ENCODE assay signal across 8 mouse cellular contexts in genomic region chr10:80063877-80064650, GRCm38 (mm10). TPM values are rescaled to one million over a fixed set of nuclear protein-coding genes. Genes with fewer than 3 reads are reported as not detected.
DNase-seq lines count a peak whose midpoint lies in the region; ATAC-seq and TF ChIP-seq lines count a peak whose summit lies in the region.
"Had no signal": no experiment of that assay in that cellular context is flagged by ENCODE, and none has a peak within 500 bp of the region (broad histone marks: within the 10 kb centered on the region; RNA-seq: fewer than 3 reads in every experiment).

No protein-coding gene starts in this region.

- no peak overlapping the region for H3K27ac ChIP-seq in intestine, embryonic 16.5 days (ENCODE audit: low read length)
- no peak overlapping the region; the same call in 1 of the 2 replicates for H3K27ac ChIP-seq in intestine, embryonic 15.5 days
- H3K27ac ChIP-seq in neural tube, embryonic 13.5 days (replicated peaks), result peak overlapping the region; percentile 57
- H3K27ac ChIP-seq in hindbrain, postnatal 0 days, result peak overlapping the region; percentile 23; the same call in 1 of the 2 replicates

- H3K4me2 ChIP-seq in intestine, embryonic 16.5 days (ENCODE audit: low read depth, low read length), result no peak overlapping the region
- no peak overlapping the region for H3K4me2 ChIP-seq in intestine, embryonic 15.5 days (replicated peaks)
- H3K4me2 ChIP-seq in neural tube, embryonic 13.5 days, result no peak overlapping the region
- no peak overlapping the region for H3K4me2 ChIP-seq in hindbrain, postnatal 0 days (ENCODE audit: low read depth, low read length)

- H3K4me3 ChIP-seq in intestine, embryonic 16.5 days (ENCODE audit: low read length), result no peak overlapping the region
- H3K4me3 ChIP-seq in intestine, embryonic 15.5 days (replicated peaks), result no peak overlapping the region
- H3K4me3 ChIP-seq in neural tube, embryonic 13.5 days, result no peak overlapping the region
- no peak overlapping the region for H3K4me3 ChIP-seq in hindbrain, postnatal 0 days (ENCODE audit: low read length)
- H3K4me3 ChIP-seq: myocyte had no signal

- no peaks in the 10 kb centered on the region for H3K9me3 ChIP-seq in intestine, embryonic 16.5 days (ENCODE audit: control insufficient read depth, low read length)
- no peaks in the 10 kb centered on the region for H3K9me3 ChIP-seq in intestine, embryonic 15.5 days
- no peaks in the 10 kb centered on the region for H3K9me3 ChIP-seq in neural tube, embryonic 13.5 days
- no peaks in the 10 kb centered on the region for H3K9me3 ChIP-seq in hindbrain, postnatal 0 days (ENCODE audit: low read length)

- H3K36me3 ChIP-seq in intestine, embryonic 16.5 days (ENCODE audit: control insufficient read depth, insufficient read depth, low read length), result peaks cover 10% of the 10 kb centered on the region; the same call in 1 of the 2 replicates
- peaks cover 27% of the 10 kb centered on the region for H3K36me3 ChIP-seq in intestine, embryonic 15.5 days
- H3K36me3 ChIP-seq in neural tube, embryonic 13.5 days, result peaks cover 70% of the 10 kb centered on the region
- H3K36me3 ChIP-seq in hindbrain, postnatal 0 days (ENCODE audit: insufficient read depth, low read length), result peaks cover 26% of the 10 kb centered on the region; the same call in 1 of the 2 replicates

- peak overlapping the region; percentile 5; the same call in 1 of the 2 replicates for H3K9ac ChIP-seq in intestine, embryonic 16.5 days (ENCODE audit: low read depth, low read length)
- no peak overlapping the region for H3K9ac ChIP-seq in intestine, embryonic 15.5 days
- peak overlapping the region; percentile 43; the same call in 1 of the 2 replicates for H3K9ac ChIP-seq in neural tube, embryonic 13.5 days
- H3K9ac ChIP-seq in hindbrain, postnatal 0 days (replicated peaks; ENCODE audit: low read length), result no peak overlapping the region

- ATAC-seq in intestine, embryonic 16.5 days, result no peak
- no peak for ATAC-seq in intestine, embryonic 15.5 days
- 0 out of 2 replicates have a peak, but pooled peaks have one; percentile 34 for ATAC-seq in neural tube, embryonic 13.5 days (ENCODE audit: low read depth)
- no peak for ATAC-seq in hindbrain, postnatal 0 days

- H3K4me1 ChIP-seq in intestine, embryonic 16.5 days (ENCODE audit: control insufficient read depth, insufficient read depth, low read length), result no peaks in the 10 kb centered on the region
- H3K4me1 ChIP-seq in intestine, embryonic 15.5 days (replicated peaks), result no peaks in the 10 kb centered on the region
- H3K4me1 ChIP-seq in neural tube, embryonic 13.5 days (replicated peaks), result peaks cover 18% of the 10 kb centered on the region; the same call in 1 of the 2 replicates
- no peaks in the 10 kb centered on the region for H3K4me1 ChIP-seq in hindbrain, postnatal 0 days (ENCODE audit: insufficient read depth, low read length)

- TF ChIP-seq CTCF in hindbrain, postnatal 0 days (IDR thresholded peaks at IDR 0.05; ENCODE audit: low read depth), result no peak

- no peak for DNase-seq in neural tube, embryonic 10.5 days (ENCODE audit: extremely low spot score, low spot score)
- DNase-seq in hindbrain, postnatal 0 days (ENCODE audit: low spot score), result no peak
- DNase-seq in thymus, postnatal 4 days, result peak; percentile 68
- no peak for DNase-seq in cerebellum, adult 11 months

- no peaks in the 10 kb centered on the region for H3K27me3 ChIP-seq in intestine, embryonic 16.5 days (replicated peaks; ENCODE audit: control insufficient read depth, insufficient read depth, low read length)
- H3K27me3 ChIP-seq in intestine, embryonic 15.5 days (replicated peaks), result no peaks in the 10 kb centered on the region
- H3K27me3 ChIP-seq in neural tube, embryonic 13.5 days, result no peaks in the 10 kb centered on the region
- H3K27me3 ChIP-seq in hindbrain, postnatal 0 days (ENCODE audit: insufficient read depth, low read length), result no peaks in the 10 kb centered on the region

- WGBS in intestine, embryonic 16.5 days, result 77% methylated on average over 23 of the region's 23 CpGs
- 75% methylated on average over 23 of the region's 23 CpGs for WGBS in intestine, embryonic 15.5 days
- 71% methylated on average over 23 of the region's 23 CpGs for WGBS in neural tube, embryonic 13.5 days
- WGBS in hindbrain, postnatal 0 days, result 80% methylated on average over 23 of the region's 23 CpGs

RNA-seq across cellular contexts. Expression of gene Gpx4, which starts 17.1 kb away (rescaled TPM):
- 942 and 972 TPM in 2 replicates for polyA plus RNA-seq in intestine, embryonic 16.5 days (2015; fragmentation: Nextera tagmentation; extraction: Ambion mirVana)
- polyA plus RNA-seq in intestine, embryonic 15.5 days (2015; fragmentation: Nextera tagmentation; extraction: Ambion mirVana), result 712 and 771 TPM in 2 replicates
- 505 and 556 TPM in 2 replicates for polyA plus RNA-seq in neural tube, embryonic 13.5 days (2015; fragmentation: Nextera tagmentation; extraction: Ambion mirVana)
- 373 and 379 TPM in 2 replicates for total RNA-seq in hindbrain, postnatal 0 days (2014; rRNA removed)
- 757 and 762 TPM in 2 replicates for polyA plus RNA-seq in hindbrain, postnatal 0 days (2015; fragmentation: Nextera tagmentation; extraction: Ambion mirVana)

RNA-seq across cellular contexts. Expression of gene Polr2e, which starts 24.5 kb away (rescaled TPM):
- polyA plus RNA-seq in intestine, embryonic 16.5 days (2015; fragmentation: Nextera tagmentation; extraction: Ambion mirVana), result 190 and 212 TPM in 2 replicates
- polyA plus RNA-seq in intestine, embryonic 15.5 days (2015; fragmentation: Nextera tagmentation; extraction: Ambion mirVana), result 206 and 218 TPM in 2 replicates
- polyA plus RNA-seq in neural tube, embryonic 13.5 days (2015; fragmentation: Nextera tagmentation; extraction: Ambion mirVana), result 141 and 153 TPM in 2 replicates
- 93.3 and 100 TPM in 2 replicates for total RNA-seq in hindbrain, postnatal 0 days (2014; rRNA removed)
- polyA plus RNA-seq in hindbrain, postnatal 0 days (2015; fragmentation: Nextera tagmentation; extraction: Ambion mirVana), result 143 TPM in 2 replicates

RNA-seq across cellular contexts. Expression of gene Sbno2, which starts 41.3 kb away (rescaled TPM):
- 13.4 and 14.3 TPM in 2 replicates for polyA plus RNA-seq in intestine, embryonic 16.5 days (2015; fragmentation: Nextera tagmentation; extraction: Ambion mirVana)
- 12.8 and 14.0 TPM in 2 replicates for polyA plus RNA-seq in intestine, embryonic 15.5 days (2015; fragmentation: Nextera tagmentation; extraction: Ambion mirVana)
- polyA plus RNA-seq in neural tube, embryonic 13.5 days (2015; fragmentation: Nextera tagmentation; extraction: Ambion mirVana), result 12.9 and 13.0 TPM in 2 replicates
- 22.8 and 23.7 TPM in 2 replicates for total RNA-seq in hindbrain, postnatal 0 days (2014; rRNA removed)
- polyA plus RNA-seq in hindbrain, postnatal 0 days (2015; fragmentation: Nextera tagmentation; extraction: Ambion mirVana), result 6.9 and 7.8 TPM in 2 replicates

RNA-seq across cellular contexts. Expression of gene Arhgap45, which starts 47.6 kb away (rescaled TPM):
- 6.0 and 7.3 TPM in 2 replicates for polyA plus RNA-seq in intestine, embryonic 16.5 days (2015; fragmentation: Nextera tagmentation; extraction: Ambion mirVana)
- 6.3 and 6.5 TPM in 2 replicates for polyA plus RNA-seq in intestine, embryonic 15.5 days (2015; fragmentation: Nextera tagmentation; extraction: Ambion mirVana)
- 2.4 and 2.9 TPM in 2 replicates for polyA plus RNA-seq in neural tube, embryonic 13.5 days (2015; fragmentation: Nextera tagmentation; extraction: Ambion mirVana)
- total RNA-seq in hindbrain, postnatal 0 days (2014; rRNA removed), result 2.9 and 3.3 TPM in 2 replicates
- 1.7 and 1.8 TPM in 2 replicates for polyA plus RNA-seq in hindbrain, postnatal 0 days (2015; fragmentation: Nextera tagmentation; extraction: Ambion mirVana)

RNA-seq across cellular contexts. Expression of gene Stk11, which starts 51.5 kb away (rescaled TPM):
- 13.8 and 15.7 TPM in 2 replicates for polyA plus RNA-seq in intestine, embryonic 16.5 days (2015; fragmentation: Nextera tagmentation; extraction: Ambion mirVana)
- polyA plus RNA-seq in intestine, embryonic 15.5 days (2015; fragmentation: Nextera tagmentation; extraction: Ambion mirVana), result 14.4 and 21.2 TPM in 2 replicates
- 13.3 and 16.8 TPM in 2 replicates for polyA plus RNA-seq in neural tube, embryonic 13.5 days (2015; fragmentation: Nextera tagmentation; extraction: Ambion mirVana)
- total RNA-seq in hindbrain, postnatal 0 days (2014; rRNA removed), result 86.4 and 86.6 TPM in 2 replicates
- polyA plus RNA-seq in hindbrain, postnatal 0 days (2015; fragmentation: Nextera tagmentation; extraction: Ambion mirVana), result 13.9 and 15.0 TPM in 2 replicates

Comparison
In these comparisons a context has a peak if more than half of its experiments do, and no peak if none do; other contexts are left out.
1. H3K9ac ChIP-seq: peak in intestine, embryonic 16.5 days (single experiment) and neural tube, embryonic 13.5 days (single experiment); none in intestine, embryonic 15.5 days (single experiment) and hindbrain, postnatal 0 days (single experiment).
2. H3K27ac ChIP-seq: peak in neural tube, embryonic 13.5 days (single experiment) and hindbrain, postnatal 0 days (single experiment); none in intestine, embryonic 16.5 days (single experiment) and intestine, embryonic 15.5 days (single experiment).